Mouse (Mus musculus) olfactory bulb, adult 2 months (tissue): ENCODE data around the gene Pde4a.

ENCODE experiments used
- CTCF ChIP-seq: fragments of 200-500 bp; IDR thresholded peaks from 2 replicates; pipeline ENCODE4 v1.5.1; 2012; ENCODE audit warnings: low read depth, mild to moderate bottlenecking, low read length, moderate library complexity; ENCODE audit not compliant: insufficient read depth
- POLR2A ChIP-seq: fragments of 200-500 bp; IDR thresholded peaks from 2 replicates; pipeline ENCODE4 v1.6.1; 2012; ENCODE audit warnings: mild to moderate bottlenecking, low read depth, low read length, moderate library complexity; ENCODE audit not compliant: insufficient read depth

GRCm38 (mm10) chr9:21251116-21251735 lies 85.7 kb downstream of the Pde4a start:
- TF ChIP-seq CTCF: no peak
- TF ChIP-seq POLR2A: no peak
